Mouse (Mus musculus) forebrain, embryonic 11.5 days (tissue): ENCODE results near the gene Spen. TPM values are rescaled to one million over a fixed set of nuclear protein-coding genes. Genes with fewer than 3 reads are reported as not detected.
A peak's percentile ranks its signal among the peaks of the same experiment; 100 is the strongest.

Experiments used
- ATAC-seq: fragments of 200-750 bp; cut with Nextera tagmentation; replicated peaks from 2 replicates; pipeline ENCODE4 v1.8.0; 2017; ENCODE audit warnings: moderate TSS enrichment; ENCODE audit not compliant: low FRiP score
- DNase-seq: peaks from one replicate; pipeline ENCODE4 v3.0.0-alpha.2; 2017; ENCODE audit warnings: low spot score
- H3K27ac ChIP-seq: fragments of 300-500 bp; sonication (generic); 2 replicates; pipeline ENCODE4 v1.5.1; 2014; ENCODE audit warnings: low read depth, low read length
- H3K27me3 ChIP-seq: fragments of 300-500 bp; sonication (generic); 2 replicates; pipeline ENCODE4 v1.6.1; 2014; ENCODE audit warnings: mild to moderate bottlenecking, low read length, mixed read lengths; ENCODE audit not compliant: control insufficient read depth, insufficient read depth
- H3K36me3 ChIP-seq: fragments of 300-500 bp; sonication (generic); 2 replicates; pipeline ENCODE4 v1.6.1; 2014; ENCODE audit warnings: mild to moderate bottlenecking, low read length, moderate library complexity, mixed read lengths; ENCODE audit not compliant: control insufficient read depth, insufficient read depth
- H3K4me1 ChIP-seq: fragments of 300-500 bp; sonication (generic); replicated peaks from 2 replicates; pipeline ENCODE4 v1.6.1; 2014; ENCODE audit warnings: low read length, mixed read lengths; ENCODE audit not compliant: control insufficient read depth, insufficient read depth
- H3K4me2 ChIP-seq: fragments of 300-500 bp; sonication (generic); 2 replicates; pipeline ENCODE4 v1.6.1; 2014; ENCODE audit warnings: low read depth, mild to moderate bottlenecking, low read length, moderate library complexity, mixed read lengths; ENCODE audit not compliant: severe bottlenecking
- H3K4me3 ChIP-seq: fragments of 300-500 bp; sonication (generic); 2 replicates; pipeline ENCODE4 v1.5.1; 2014; ENCODE audit warnings: low read depth, low read length
- H3K9ac ChIP-seq: fragments of 300-500 bp; sonication (generic); 2 replicates; pipeline ENCODE4 v1.6.1; 2014; ENCODE audit warnings: low read length
- H3K9me3 ChIP-seq: fragments of 300-500 bp; sonication (generic); 2 replicates; pipeline ENCODE4 v1.6.1; 2016; ENCODE audit warnings: low read length, mixed read lengths; ENCODE audit not compliant: control insufficient read depth
- WGBS: fragments of 180-500 bp; shearing (Covaris S2); extraction: QIAGEN DNeasy Blood & Tissue Kit; methylation state at CpG from one replicate; pipeline ENCODE4 v1.1.7; 2014; 5-methylcytosine and 5-hydroxymethylcytosine counted together
- polyA plus RNA-seq: library from polyadenylated mRNA; unstranded; fragments of >200 nt; fragmentation: Nextera tagmentation; extraction: Ambion mirVana; gene quantifications from 2 replicates; pipeline ENCODE4 v1.2.1, GENCODE M21; 2014

The Spen gene
- polyA plus RNA-seq, 1 experiment from 2014 or later: 17.1 TPM

GRCm38 (mm10) chr4:141435974-141436373, 102.4 kb downstream of the Spen start, which contains the start of gene Srarp:
Gene Srarp, minus strand, starts transcription at chr4:141436105.
- Histone ChIP-seq H3K9me3 (no peaks in the 10 kb centered on the region), H3K4me1 (no peaks in the 10 kb centered on the region), H3K4me3 (no peak within 1 kb of the TSS), H3K4me2 (no peak within 1 kb of the TSS), H3K36me3 (no peaks in the 10 kb centered on the region), H3K27me3 (no peaks in the 10 kb centered on the region), H3K9ac (no peak within 1 kb of the TSS), H3K27ac (no peak within 1 kb of the TSS)
- WGBS: 95% methylated on average over 1 of the region's 1 CpGs
- ATAC-seq (no peak), DNase-seq (no peak)

GRCm38 (mm10) chr4:141433191-141433590, 105.2 kb downstream of the Spen start:
- WGBS: 84% methylated on average over 18 of the region's 18 CpGs
- H3K27ac ChIP-seq: no peak overlapping the region
- H3K4me3 ChIP-seq: no peak overlapping the region
- no peaks in the 10 kb centered on the region for H3K9me3 ChIP-seq
- no peaks in the 10 kb centered on the region for H3K36me3 ChIP-seq
- DNase-seq (no peak), ATAC-seq (no peak)
- no peak overlapping the region for H3K4me2 ChIP-seq
- no peak overlapping the region for H3K9ac ChIP-seq
- H3K4me1 ChIP-seq: no peaks in the 10 kb centered on the region
- H3K27me3 ChIP-seq: no peaks in the 10 kb centered on the region

GRCm38 (mm10) chr4:141432666-141433065, 105.7 kb downstream of the Spen start:
- Histone ChIP-seq H3K4me3 (no peak overlapping the region), H3K27me3 (no peaks in the 10 kb centered on the region), H3K9me3 (no peaks in the 10 kb centered on the region), H3K4me2 (no peak overlapping the region), H3K4me1 (no peaks in the 10 kb centered on the region), H3K27ac (no peak overlapping the region), H3K9ac (no peak overlapping the region), H3K36me3 (no peaks in the 10 kb centered on the region)
- DNase-seq: no peak
- no peak for ATAC-seq
- WGBS: 79% methylated on average over 14 of the region's 14 CpGs

GRCm38 (mm10) chr4:141430997-141431396, 107.4 kb downstream of the Spen start:
- no peak overlapping the region for H3K9ac ChIP-seq
- H3K9me3 ChIP-seq: no peaks in the 10 kb centered on the region
- H3K4me1 ChIP-seq: 0 out of 2 replicates have a peak, but pooled peaks cover 2% of the 10 kb centered on the region
- H3K36me3 ChIP-seq: no peaks in the 10 kb centered on the region
- WGBS: 53% methylated on average over 9 of the region's 9 CpGs
- H3K4me2 ChIP-seq: no peak overlapping the region
- no peak overlapping the region for H3K27ac ChIP-seq
- H3K27me3 ChIP-seq: no peaks in the 10 kb centered on the region; the same call in 1 of the 2 replicates
- peak; percentile 78 for DNase-seq
- no peak for ATAC-seq
- no peak overlapping the region for H3K4me3 ChIP-seq

GRCm38 (mm10) chr4:141429847-141430246, 108.5 kb downstream of the Spen start:
- Histone ChIP-seq H3K4me1 (peaks cover 6% of the 10 kb centered on the region; the same call in 1 of the 2 replicates), H3K36me3 (no peaks in the 10 kb centered on the region), H3K27ac (no peak overlapping the region), H3K4me2 (no peak overlapping the region), H3K9ac (no peak overlapping the region), H3K9me3 (no peaks in the 10 kb centered on the region), H3K4me3 (no peak overlapping the region), H3K27me3 (peaks cover 2% of the 10 kb centered on the region; the same call in 1 of the 2 replicates)
- WGBS: 48% methylated on average over 9 of the region's 9 CpGs
- DNase-seq (no peak), ATAC-seq (no peak)

GRCm38 (mm10) chr4:141429381-141429780, 109.0 kb downstream of the Spen start:
- Histone ChIP-seq H3K9me3 (no peaks in the 10 kb centered on the region), H3K4me1 (peaks cover 6% of the 10 kb centered on the region; the same call in 1 of the 2 replicates), H3K27ac (no peak overlapping the region), H3K4me2 (no peak overlapping the region), H3K4me3 (no peak overlapping the region), H3K27me3 (peaks cover 2% of the 10 kb centered on the region; the same call in 1 of the 2 replicates), H3K36me3 (no peaks in the 10 kb centered on the region), H3K9ac (no peak overlapping the region)
- ATAC-seq: no peak
- no peak for DNase-seq
- 89% methylated on average over 6 of the region's 6 CpGs for WGBS

- Histone ChIP-seq H3K9ac (no peak overlapping the region), H3K4me1 (peaks cover 6% of the 10 kb centered on the region; the same call in 1 of the 2 replicates), H3K4me3 (no peak overlapping the region), H3K27ac (no peak overlapping the region), H3K27me3 (peaks cover 2% of the 10 kb centered on the region; the same call in 1 of the 2 replicates), H3K9me3 (no peaks in the 10 kb centered on the region), H3K36me3 (no peaks in the 10 kb centered on the region), H3K4me2 (no peak overlapping the region)
- no peak for ATAC-seq
- no peak for DNase-seq
- WGBS: 87% methylated on average over 13 of the region's 13 CpGs
Measured at GRCm38 (mm10) chr4:141427921-141428320, 110.5 kb downstream of the Spen start.

GRCm38 (mm10) chr4:141426796-141427745, 111.3 kb downstream of the Spen start:
- DNase-seq: peak; percentile 43
- 77% methylated on average over 10 of the region's 10 CpGs for WGBS
- Histone ChIP-seq H3K4me2 (no peak overlapping the region), H3K36me3 (no peaks in the 10 kb centered on the region), H3K4me3 (no peak overlapping the region), H3K4me1 (peaks cover 6% of the 10 kb centered on the region; the same call in 1 of the 2 replicates), H3K27ac (no peak overlapping the region), H3K9me3 (no peaks in the 10 kb centered on the region), H3K9ac (no peak overlapping the region), H3K27me3 (peaks cover 2% of the 10 kb centered on the region; the same call in 1 of the 2 replicates)
- ATAC-seq: no peak
